Mouse (Mus musculus) stomach, embryonic 16.5 days (tissue): Measurements from ENCODE around the gene Vps50. TPM values are rescaled to one million over a fixed set of nuclear protein-coding genes. Genes with fewer than 3 reads are reported as not detected.

ENCODE experiments used
- ATAC-seq: fragments of 200-750 bp; cut with Nextera tagmentation; 2 replicates; pipeline ENCODE4 v1.8.0; 2017; ENCODE audit warnings: moderate number of reproducible peaks, moderate TSS enrichment; ENCODE audit not compliant: insufficient read depth, low FRiP score
- H3K27ac ChIP-seq: fragments of 300-500 bp; sonication (generic); 2 replicates; pipeline ENCODE4 v1.5.1; 2014; ENCODE audit warnings: low read length
- H3K27me3 ChIP-seq: fragments of 300-500 bp; sonication (generic); 2 replicates; pipeline ENCODE4 v1.6.1; 2014; ENCODE audit warnings: low read length, control low read depth, mixed read lengths; ENCODE audit not compliant: control insufficient read depth, insufficient read depth
- H3K36me3 ChIP-seq: fragments of 300-500 bp; sonication (generic); 2 replicates; pipeline ENCODE4 v1.6.1; 2014; ENCODE audit warnings: low read length; ENCODE audit not compliant: control insufficient read depth, insufficient read depth
- H3K4me1 ChIP-seq: fragments of 300-500 bp; sonication (generic); 2 replicates; pipeline ENCODE4 v1.6.1; 2014; ENCODE audit warnings: low read length, control low read depth, mixed read lengths; ENCODE audit not compliant: control insufficient read depth, insufficient read depth
- H3K4me2 ChIP-seq: fragments of 300-500 bp; sonication (generic); 2 replicates; pipeline ENCODE4 v1.6.1; 2014; ENCODE audit warnings: low read depth, low read length, mixed read lengths
- H3K4me3 ChIP-seq: fragments of 300-500 bp; sonication (generic); replicated peaks from 2 replicates; pipeline ENCODE4 v1.5.1; 2014; ENCODE audit warnings: mild to moderate bottlenecking, low read length
- H3K9ac ChIP-seq: fragments of 300-500 bp; sonication (generic); 2 replicates; pipeline ENCODE4 v1.6.1; 2014; ENCODE audit warnings: low read length
- H3K9me3 ChIP-seq: fragments of 300-500 bp; sonication (generic); replicated peaks from 2 replicates; pipeline ENCODE4 v1.6.1; 2016; ENCODE audit warnings: low read length, control low read depth; ENCODE audit not compliant: control insufficient read depth
- WGBS: fragments of 180-500 bp; shearing (Covaris S2); extraction: QIAGEN DNeasy Blood & Tissue Kit; methylation state at CpG from one replicate; pipeline ENCODE4 v1.1.7; 2014; 5-methylcytosine and 5-hydroxymethylcytosine counted together
- polyA plus RNA-seq: library from polyadenylated mRNA; unstranded; fragments of >200 nt; fragmentation: Nextera tagmentation; extraction: Ambion mirVana; gene quantifications from 2 replicates; pipeline ENCODE4 v1.2.1, GENCODE M21; 2015

The Vps50 gene
- polyA plus RNA-seq, 1 experiment from 2014 or later = 27.6 TPM

DNA sequence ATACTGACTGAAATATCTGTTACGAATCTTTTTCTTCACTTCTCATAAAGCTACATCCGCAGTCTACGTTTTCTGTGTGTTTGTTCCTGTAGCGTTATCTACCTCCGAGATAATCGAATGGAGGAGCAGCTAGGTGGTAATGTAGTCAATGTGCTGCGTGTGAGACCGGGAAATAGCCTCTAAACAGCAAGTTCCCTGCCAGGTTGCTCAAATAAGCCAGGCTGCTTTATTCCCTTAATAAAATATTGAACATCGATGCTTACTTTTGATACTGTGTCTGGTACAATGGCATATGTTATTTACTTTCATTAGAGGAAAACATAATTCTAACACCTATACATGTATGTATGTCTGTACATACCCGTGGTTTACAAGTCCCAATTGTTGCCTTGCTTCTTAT lies 12.9 kb downstream of the Vps50 start:
- Histone ChIP-seq H3K9ac (no peak overlapping the region), H3K4me1 (0 out of 2 replicates have a peak, but pooled peaks cover 2% of the 10 kb centered on the region), H3K4me3 (no peak overlapping the region), H3K27me3 (no peaks in the 10 kb centered on the region), H3K9me3 (no peaks in the 10 kb centered on the region), H3K36me3 (no peaks in the 10 kb centered on the region), H3K27ac (no peak overlapping the region), H3K4me2 (no peak overlapping the region)
- no peak for ATAC-seq
- whole genome bisulfite sequencing = 73% methylated on average over 10 of the region's 10 CpGs

DNA sequence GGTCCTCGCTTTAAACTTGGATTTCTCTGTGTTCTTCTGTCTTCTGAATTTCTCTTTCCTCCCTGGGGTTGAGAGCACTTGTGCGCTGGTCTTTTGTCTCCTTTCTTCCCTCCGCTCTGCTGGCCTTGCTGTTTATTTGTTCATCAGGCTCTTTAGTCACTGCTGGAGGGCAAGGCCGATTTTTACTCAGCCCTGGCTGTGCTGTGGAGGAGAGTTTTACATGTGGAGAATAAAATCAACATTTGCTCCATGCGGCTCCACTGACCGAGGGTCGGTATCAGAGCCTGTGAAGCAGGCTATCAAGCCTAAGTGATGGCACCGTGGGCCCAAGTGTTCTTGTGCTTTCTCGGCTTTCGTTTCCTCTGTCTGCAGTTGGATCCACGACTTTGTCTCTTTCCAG lies 13.4 kb downstream of the Vps50 start:
- Histone ChIP-seq H3K9ac (no peak overlapping the region), H3K4me2 (no peak overlapping the region), H3K27ac (no peak overlapping the region), H3K4me1 (0 out of 2 replicates have a peak, but pooled peaks cover 2% of the 10 kb centered on the region), H3K27me3 (no peaks in the 10 kb centered on the region), H3K36me3 (no peaks in the 10 kb centered on the region), H3K4me3 (no peak overlapping the region), H3K9me3 (no peaks in the 10 kb centered on the region)
- WGBS = 46% methylated on average over 11 of the region's 11 CpGs
- ATAC-seq = no peak

DNA sequence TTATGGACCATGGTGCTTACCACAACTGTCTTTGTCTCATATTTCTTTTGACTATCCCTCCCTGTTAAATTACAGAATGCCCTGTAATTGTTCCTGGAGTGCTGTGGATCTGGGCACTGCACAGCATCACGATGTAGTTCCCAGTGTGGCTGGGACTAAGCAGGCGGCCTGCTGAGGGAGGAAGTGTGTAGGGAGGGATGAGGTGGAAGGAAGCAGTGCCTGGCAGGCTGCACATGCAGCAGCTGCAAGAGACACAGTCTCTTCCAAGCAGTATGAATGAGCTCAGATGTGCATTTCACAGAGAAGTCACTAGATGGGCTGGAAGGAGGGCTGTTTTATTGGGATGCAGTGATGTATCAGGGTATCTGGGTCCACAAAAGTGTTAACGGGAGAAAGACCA lies 14.4 kb downstream of the Vps50 start:
- Histone ChIP-seq H3K9ac (no peak overlapping the region), H3K4me1 (0 out of 2 replicates have a peak, but pooled peaks cover 2% of the 10 kb centered on the region), H3K4me3 (no peak overlapping the region), H3K27ac (no peak overlapping the region), H3K36me3 (no peaks in the 10 kb centered on the region), H3K27me3 (no peaks in the 10 kb centered on the region), H3K9me3 (no peaks in the 10 kb centered on the region), H3K4me2 (no peak overlapping the region)
- 60% methylated on average over 3 of the region's 3 CpGs for WGBS
- no peak for ATAC-seq

DNA sequence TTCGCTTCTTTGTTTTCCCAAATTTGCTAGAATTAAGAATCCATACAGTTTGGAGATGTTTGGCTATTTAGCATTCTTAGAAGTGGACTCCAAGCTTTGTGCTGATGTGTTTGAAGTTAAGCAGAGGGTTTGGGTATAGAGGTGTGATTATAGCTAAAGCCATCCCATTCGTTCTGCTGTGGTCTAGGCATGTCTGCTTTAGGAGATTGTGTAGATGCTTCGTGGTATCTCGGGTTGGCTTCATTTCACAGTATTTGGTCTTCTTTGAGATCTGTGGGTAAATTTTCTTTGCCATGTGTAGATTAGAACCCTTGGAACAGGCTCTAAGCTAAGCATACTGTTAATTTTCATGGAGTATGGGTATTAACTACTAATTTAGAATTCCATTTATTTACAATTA lies 30.0 kb downstream of the Vps50 start:
- H3K36me3 ChIP-seq = no peaks in the 10 kb centered on the region
- H3K27ac ChIP-seq = no peak overlapping the region
- H3K27me3 ChIP-seq = no peaks in the 10 kb centered on the region
- H3K4me2 ChIP-seq = no peak overlapping the region
- H3K9me3 ChIP-seq = no peaks in the 10 kb centered on the region
- no peak overlapping the region for H3K9ac ChIP-seq
- no peak overlapping the region for H3K4me3 ChIP-seq
- no peak for ATAC-seq
- 89% methylated on average over 4 of the region's 4 CpGs for WGBS
- H3K4me1 ChIP-seq = no peaks in the 10 kb centered on the region

- no peak for ATAC-seq
- H3K9me3 ChIP-seq = no peaks in the 10 kb centered on the region
These were observed 33.3 kb downstream of the Vps50 start for GRCm38 (mm10) chr6:3531445-3531844.

GRCm38 (mm10) chr6:3536048-3536447 lies 37.9 kb downstream of the Vps50 start:
- Histone ChIP-seq H3K4me1 (no peaks in the 10 kb centered on the region), H3K36me3 (no peaks in the 10 kb centered on the region), H3K27ac (no peak overlapping the region), H3K4me3 (no peak overlapping the region), H3K27me3 (no peaks in the 10 kb centered on the region), H3K9me3 (no peaks in the 10 kb centered on the region), H3K9ac (no peak overlapping the region), H3K4me2 (no peak overlapping the region)
- 65% methylated on average over 1 of the region's 1 CpGs for WGBS
- no peak for ATAC-seq

More at GRCm38 (mm10) chr6:3531445-3531844, 33.3 kb downstream of the Vps50 start:
- H3K27ac ChIP-seq = no peak overlapping the region
- no peaks in the 10 kb centered on the region for H3K36me3 ChIP-seq
- H3K4me2 ChIP-seq = no peak overlapping the region
- 73% methylated on average over 5 of the region's 5 CpGs for WGBS
- H3K4me1 ChIP-seq = no peaks in the 10 kb centered on the region
- H3K4me3 ChIP-seq = no peak overlapping the region
- no peaks in the 10 kb centered on the region for H3K27me3 ChIP-seq
- H3K9ac ChIP-seq = no peak overlapping the region

GRCm38 (mm10) chr6:3539470-3539869 lies 41.3 kb downstream of the Vps50 start:
- no peak for ATAC-seq
- Histone ChIP-seq H3K27me3 (no peaks in the 10 kb centered on the region), H3K9ac (no peak overlapping the region), H3K27ac (no peak overlapping the region), H3K4me2 (no peak overlapping the region), H3K4me3 (no peak overlapping the region), H3K9me3 (no peaks in the 10 kb centered on the region), H3K4me1 (no peaks in the 10 kb centered on the region), H3K36me3 (no peaks in the 10 kb centered on the region)
- 69% methylated on average over 2 of the region's 2 CpGs for WGBS

GRCm38 (mm10) chr6:3543862-3544261 lies 45.7 kb downstream of the Vps50 start:
- ATAC-seq = no peak
- 83% methylated on average over 4 of the region's 4 CpGs for WGBS
- H3K4me3 ChIP-seq = no peak overlapping the region

GRCm38 (mm10) chr6:3544970-3545369 lies 46.8 kb downstream of the Vps50 start:
- no peak overlapping the region for H3K27ac ChIP-seq
- H3K27me3 ChIP-seq = no peaks in the 10 kb centered on the region
- no peaks in the 10 kb centered on the region for H3K9me3 ChIP-seq
- no peak overlapping the region for H3K9ac ChIP-seq
- 72% methylated on average over 1 of the region's 1 CpGs for WGBS
- no peak overlapping the region for H3K4me3 ChIP-seq
- ATAC-seq = no peak
- no peaks in the 10 kb centered on the region for H3K4me1 ChIP-seq
- no peaks in the 10 kb centered on the region for H3K36me3 ChIP-seq
- no peak overlapping the region for H3K4me2 ChIP-seq

More at GRCm38 (mm10) chr6:3543862-3544261, 45.7 kb downstream of the Vps50 start:
- no peaks in the 10 kb centered on the region for H3K4me1 ChIP-seq
- no peak overlapping the region for H3K4me2 ChIP-seq
- H3K27ac ChIP-seq = no peak overlapping the region
- no peaks in the 10 kb centered on the region for H3K27me3 ChIP-seq
- no peaks in the 10 kb centered on the region for H3K36me3 ChIP-seq
- H3K9ac ChIP-seq = no peak overlapping the region
- H3K9me3 ChIP-seq = no peaks in the 10 kb centered on the region

- no peaks in the 10 kb centered on the region for H3K27me3 ChIP-seq
- WGBS = 85% methylated on average over 3 of the region's 3 CpGs
- H3K4me1 ChIP-seq = no peaks in the 10 kb centered on the region
- H3K9ac ChIP-seq = no peak overlapping the region
- no peaks in the 10 kb centered on the region for H3K9me3 ChIP-seq
- no peak overlapping the region for H3K27ac ChIP-seq
- no peak overlapping the region for H3K4me2 ChIP-seq
- no peaks in the 10 kb centered on the region for H3K36me3 ChIP-seq
- H3K4me3 ChIP-seq = no peak overlapping the region
- ATAC-seq = no peak
These were observed 50.8 kb downstream of the Vps50 start for GRCm38 (mm10) chr6:3548959-3549358.
